Mouse (Mus musculus) right cerebral cortex, adult 18-20 months (tissue): ENCODE results near the gene Hip1.

Source experiments
- DNase-seq: peaks from one replicate; pipeline ENCODE4 v3.0.0; 2022; ENCODE audit warnings: mixed read lengths

The Hip1 gene

GRCm38 (mm10) chr5:135544865-135545797 lies at the start of gene Hip1:
Gene Hip1 (minus strand): TSS chr5:135545120.
- DNase-seq = peak; percentile 100

DNA sequence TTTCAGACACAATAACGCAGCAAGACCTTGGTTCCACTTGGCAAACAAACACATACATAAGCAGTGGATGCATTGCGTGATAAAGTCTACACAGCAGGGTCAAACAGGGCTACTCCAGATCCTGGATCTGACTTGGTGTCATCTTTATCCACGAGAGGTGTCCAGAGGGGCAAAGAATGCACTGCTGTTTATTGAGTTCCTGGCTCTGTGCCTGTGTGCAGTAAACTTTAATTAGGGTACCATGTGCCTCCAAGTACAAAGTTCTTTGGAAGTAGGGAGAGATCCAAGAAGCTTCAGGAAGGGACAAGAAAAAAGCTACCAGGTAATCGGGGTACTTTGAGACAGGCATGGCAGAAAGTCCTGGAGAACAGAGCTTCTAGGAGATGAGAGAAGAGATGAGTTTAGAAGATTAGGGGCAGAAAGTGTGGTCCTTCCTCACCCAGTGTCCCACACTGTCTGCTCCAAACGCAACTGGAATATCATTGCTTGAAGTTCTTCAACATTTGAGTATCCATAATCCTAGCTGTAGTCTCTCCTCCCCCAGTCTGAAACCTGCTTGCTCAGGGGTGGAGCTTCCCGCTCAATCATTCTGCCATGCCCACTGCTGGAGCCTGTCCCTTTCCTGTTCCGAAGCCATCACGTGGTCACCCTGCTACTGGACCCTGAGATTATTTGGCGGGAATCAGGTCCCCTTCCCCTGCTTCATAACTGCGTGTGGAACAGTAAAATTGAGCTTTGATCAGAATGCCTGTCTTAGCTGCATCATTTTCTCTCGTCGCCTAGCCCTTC lies 45.3 kb upstream of the Hip1 start:
- DNase-seq = no peak

DNA sequence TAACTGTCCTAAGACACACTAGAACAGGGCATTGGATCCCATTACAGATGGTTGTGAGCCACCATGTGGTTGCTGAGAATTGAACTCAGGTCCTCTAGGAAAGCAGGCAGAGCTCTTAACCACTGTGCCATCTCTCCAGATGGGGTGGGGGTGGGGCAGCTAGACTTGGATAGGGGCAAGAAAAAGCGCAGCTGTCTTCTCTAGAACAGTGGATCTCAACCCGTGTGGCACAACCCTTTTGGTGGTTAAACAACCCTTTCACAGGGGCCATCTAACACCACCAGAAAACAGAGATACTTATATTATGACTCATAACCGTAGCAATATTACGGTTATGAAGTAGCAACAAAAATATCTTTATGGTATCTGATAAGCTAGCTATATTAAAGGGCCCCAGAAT lies 42.8 kb upstream of the Hip1 start:
- DNase-seq = no peak

DNA sequence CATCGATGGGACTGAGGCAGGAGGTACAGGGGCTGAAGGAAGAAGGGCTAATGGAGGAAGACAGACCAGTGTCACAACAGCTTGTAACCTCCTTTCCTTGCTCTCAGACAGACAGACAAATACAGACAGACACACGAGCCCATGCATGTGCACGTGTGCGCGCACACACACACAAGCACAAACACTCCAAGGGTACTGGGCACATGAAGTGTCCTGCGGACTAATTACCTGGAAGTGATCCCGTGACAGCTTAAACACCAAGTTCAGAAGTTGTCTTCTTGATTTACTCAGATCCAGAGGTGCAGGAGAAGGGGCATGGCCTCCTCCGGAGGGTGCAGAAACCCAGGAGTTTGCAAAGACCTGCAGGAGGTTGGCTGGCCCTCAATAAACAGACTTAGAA lies 40.8 kb upstream of the Hip1 start:
- DNase-seq = no peak

DNA sequence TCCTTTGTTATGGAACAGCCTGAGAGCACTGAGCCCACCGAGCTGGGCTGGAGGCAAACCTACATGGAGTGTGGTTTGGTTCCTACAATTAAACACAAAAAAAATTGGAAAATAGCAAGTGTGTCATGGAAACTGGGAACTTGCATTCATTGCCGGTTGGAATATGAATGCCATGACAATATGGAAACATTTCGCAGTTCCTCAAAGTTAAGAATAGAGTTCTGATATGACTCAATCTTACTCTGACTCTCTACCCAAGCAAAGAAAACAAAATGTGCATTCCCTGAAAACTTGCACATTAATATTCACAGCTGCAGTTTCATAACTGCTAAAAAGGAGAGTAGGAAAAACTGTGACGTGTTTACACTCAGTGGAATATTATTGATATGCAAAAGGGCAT lies 37.4 kb upstream of the Hip1 start:
- no peak for DNase-seq

DNA sequence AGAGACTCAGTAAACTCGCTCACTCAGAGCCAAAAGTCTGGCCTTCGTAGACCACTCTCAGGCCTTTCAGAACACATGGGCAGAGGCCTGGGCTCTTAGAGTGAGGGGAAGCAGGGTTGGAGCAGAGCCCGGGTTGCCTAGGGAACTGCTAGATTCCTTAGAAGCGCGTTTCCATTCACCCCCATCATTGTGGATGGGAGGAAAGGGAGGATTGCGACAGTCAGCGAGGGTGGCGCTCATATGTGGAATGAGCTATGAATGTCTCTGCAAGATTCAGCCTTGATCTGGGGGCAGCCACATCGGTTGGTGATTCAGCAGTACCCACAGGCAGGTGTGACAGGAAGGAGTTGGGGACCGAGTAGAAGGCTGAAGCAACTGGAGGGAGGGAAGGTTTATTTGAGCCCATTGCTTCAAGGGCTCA lies 34.4 kb upstream of the Hip1 start:
- peak; percentile 63 for DNase-seq

- DNase-seq = no peak
Measured at GRCm38 (mm10) chr5:135576055-135576454, 31.1 kb upstream of the Hip1 start.

DNA sequence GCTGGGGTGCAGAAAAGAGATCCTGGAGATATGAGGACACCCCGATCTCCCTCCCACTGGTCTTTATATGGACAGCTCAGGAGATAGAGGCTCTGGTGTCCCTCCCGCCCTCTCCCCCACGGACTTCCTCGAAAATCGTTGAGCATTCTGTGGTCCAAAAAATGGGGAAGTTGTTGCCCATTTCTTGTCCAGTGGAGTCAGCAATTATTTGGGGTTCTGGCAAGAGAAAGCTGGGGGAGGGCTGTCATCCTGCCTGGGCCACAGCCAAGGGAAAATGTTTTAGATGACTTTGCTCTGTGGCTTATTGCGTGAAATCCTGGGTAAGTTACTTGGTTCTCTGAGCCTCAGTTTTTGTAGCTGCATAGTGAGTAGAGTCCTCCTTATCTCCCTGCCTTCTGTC lies 28.1 kb upstream of the Hip1 start, which contains the start of gene Ccl24:
TSS of gene Ccl24 (minus strand) at position 44 of the 400 bp plus-strand sequence.
- no peak for DNase-seq

DNA sequence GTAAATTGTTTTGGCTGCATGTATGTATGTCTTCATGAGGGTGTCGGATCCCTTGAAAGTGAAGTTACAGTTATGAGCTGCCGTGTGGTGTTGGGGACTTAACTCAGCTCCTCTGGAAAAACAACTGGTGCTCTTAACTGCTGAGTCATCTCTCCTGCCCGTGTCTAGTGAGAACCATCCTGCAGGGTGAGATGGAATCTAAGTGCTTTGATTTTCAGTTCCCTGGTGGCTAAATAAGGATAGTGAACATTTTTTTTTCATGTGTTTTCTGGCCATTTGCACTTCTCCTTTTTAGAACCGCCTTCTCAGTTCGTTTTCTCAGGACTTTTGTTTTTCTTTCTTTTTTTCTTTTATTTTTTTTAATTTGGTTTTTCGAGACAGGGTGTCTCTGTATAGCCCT lies 23.8 kb upstream of the Hip1 start:
- no peak for DNase-seq

DNA sequence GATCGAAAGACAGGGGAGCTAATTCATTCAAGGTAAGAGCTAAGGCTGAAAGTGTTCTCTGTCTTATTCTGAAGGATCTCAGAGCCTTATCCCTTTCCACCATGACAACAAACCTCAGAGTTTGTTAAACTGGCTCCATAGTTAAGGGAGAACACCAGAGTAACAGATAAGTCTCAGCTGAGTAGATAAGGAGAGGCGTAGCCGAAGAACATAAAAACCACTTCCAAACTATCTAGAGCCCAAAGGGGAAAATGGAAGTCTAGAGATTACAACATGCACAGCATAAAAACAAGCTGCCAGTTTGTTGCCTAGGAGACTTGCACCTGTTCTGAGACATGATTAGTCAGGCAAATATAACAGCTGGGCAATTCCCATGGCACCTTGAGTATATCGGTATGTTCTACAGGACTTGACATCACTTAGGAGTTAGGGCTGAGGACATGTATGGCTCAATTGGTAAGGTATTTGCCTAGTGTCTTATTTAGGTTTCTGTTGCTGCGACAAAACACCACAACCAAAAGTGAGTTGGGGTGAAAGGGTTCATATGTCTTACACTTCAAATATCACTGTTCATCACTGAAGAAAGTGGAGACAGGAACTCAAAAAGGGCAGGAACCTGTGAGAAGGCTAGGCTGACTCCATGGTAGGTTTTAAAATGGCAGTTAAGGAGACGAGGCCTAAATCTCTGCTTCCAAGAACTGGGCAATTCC lies 22.8 kb upstream of the Hip1 start:
- no peak for DNase-seq

DNA sequence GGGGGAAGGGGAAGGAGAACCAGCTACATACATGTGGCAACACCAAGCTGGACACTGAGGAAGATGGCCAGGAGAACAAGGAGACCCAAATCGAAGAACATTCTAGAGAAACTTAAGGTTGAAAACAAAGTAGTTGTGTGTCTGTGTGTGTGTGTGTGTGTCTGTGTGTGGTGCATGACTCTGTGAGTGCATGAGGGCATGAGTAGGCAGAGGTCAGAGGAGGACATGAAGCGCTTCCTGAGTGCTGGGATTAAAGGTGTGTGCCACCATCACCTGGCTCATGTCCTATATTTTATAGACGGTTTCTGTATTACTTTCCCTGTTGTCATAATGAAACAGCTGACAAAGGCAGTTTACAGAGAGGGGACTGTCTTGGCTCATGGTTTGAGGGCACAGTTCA lies 18.5 kb upstream of the Hip1 start, which contains the start of gene Ccl26:
TSS of gene Ccl26 (minus strand) at position 101 of the 400 bp plus-strand sequence.
- no peak for DNase-seq

DNA sequence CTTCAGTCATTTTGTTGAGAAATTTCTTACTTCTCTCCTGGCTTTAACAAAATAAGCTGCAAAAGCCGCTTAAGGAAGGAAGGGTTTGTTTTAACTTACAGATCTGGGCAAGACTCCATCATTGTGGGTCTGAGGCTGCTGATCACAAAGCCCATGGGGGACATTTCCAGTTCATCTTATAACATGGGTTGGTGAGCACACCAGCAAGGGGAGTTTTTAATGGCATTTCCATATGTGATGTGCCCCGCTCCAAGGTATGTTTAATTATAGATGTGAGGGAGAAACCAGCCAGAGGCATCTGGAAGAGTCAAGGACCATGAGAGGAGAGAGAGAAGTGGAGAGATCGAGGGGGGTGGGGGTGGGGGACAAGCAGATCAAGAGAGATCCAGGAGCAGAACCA lies 12.8 kb upstream of the Hip1 start:
- no peak for DNase-seq

- no peak for DNase-seq
Measured at GRCm38 (mm10) chr5:135557051-135557450, 12.1 kb upstream of the Hip1 start.

- no peak for DNase-seq
Measured at GRCm38 (mm10) chr5:135556259-135556658, 11.3 kb upstream of the Hip1 start.

DNA sequence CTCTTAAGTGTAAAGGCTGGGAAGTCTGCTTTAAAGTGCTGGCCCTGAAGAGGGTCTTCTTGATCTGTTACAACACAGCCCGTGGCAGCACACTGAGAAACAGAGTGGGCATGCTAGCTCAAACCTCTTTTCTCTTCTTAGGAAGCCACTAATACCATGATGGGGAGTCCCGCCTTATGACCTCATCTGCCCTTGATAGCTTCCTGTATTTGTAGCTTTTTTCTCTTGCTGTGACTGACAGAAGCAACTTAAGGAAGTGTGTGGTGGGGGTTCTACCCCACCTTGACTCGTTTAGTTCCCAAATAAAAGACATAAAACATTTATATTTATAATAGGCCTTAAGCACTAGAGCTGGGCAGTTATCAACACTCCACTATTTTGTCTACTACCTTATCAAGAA lies 6.7 kb upstream of the Hip1 start:
- no peak for DNase-seq

- peak; percentile 26 for DNase-seq
Measured at GRCm38 (mm10) chr5:135550910-135551309, 6.0 kb upstream of the Hip1 start.

DNA sequence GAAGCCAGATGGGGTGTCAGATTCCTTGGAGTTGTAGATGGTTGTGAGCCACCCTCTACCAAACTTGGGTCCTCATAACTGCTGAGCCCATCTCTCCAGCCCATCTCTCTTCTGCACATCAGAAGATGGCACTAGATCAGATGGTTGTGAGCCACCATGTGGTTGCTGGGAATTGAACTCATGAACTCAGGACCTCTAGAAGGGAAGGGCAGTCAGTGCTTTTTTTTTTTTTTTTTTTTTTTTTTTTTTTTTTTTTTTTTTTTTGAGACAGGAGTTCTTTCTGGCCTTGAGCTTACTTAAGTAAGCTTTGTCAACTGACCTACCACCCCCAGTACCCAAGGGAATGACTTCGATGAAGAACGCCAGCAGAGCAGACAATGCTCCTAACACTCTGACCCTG lies 3.1 kb upstream of the Hip1 start:
- DNase-seq = no peak

- DNase-seq = no peak
Measured at GRCm38 (mm10) chr5:135544032-135544558, 825 bp downstream of the Hip1 start.

DNA sequence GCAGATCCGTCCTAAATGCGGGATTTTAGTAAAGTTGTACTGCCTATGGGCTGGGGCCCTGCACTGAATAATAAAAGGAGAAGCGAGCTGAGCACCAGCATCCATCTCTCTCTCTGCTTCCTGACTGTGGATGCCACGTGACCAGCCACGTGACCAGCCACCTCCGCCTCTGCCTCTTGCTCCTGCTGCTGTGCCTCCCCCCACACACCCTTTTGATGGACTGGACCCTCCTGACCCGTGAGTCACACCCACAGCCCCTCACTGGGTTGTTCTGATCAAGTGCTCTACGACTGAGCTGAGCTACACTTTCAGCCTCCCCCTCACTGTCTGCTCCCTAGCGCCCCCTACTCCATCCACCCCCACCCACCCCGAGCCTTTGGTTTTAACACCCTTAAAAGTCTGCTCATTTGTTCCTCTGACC lies 7.1 kb downstream of the Hip1 start:
- no peak for DNase-seq

GRCm38 (mm10) chr5:135537326-135537725 lies 7.6 kb downstream of the Hip1 start:
- DNase-seq = no peak

DNA sequence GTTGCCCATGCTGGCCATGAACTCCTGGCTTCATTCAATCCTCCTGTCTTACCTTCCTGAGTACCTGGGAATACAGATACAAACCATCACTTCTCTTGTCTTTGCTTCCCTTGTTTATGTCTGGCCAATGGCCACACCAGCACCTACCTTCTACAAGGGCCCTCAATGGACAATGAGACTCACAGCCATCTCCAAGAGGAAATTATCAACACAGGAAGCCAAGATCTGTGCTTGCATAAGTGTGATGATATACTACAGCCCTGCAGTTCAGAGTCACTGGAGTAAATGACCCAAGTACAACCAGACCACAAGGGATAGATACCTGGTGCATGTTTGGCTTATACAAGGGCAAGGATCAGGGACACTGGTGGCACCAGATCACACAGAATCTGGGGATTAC lies 9.1 kb downstream of the Hip1 start:
- DNase-seq = no peak

GRCm38 (mm10) chr5:135533431-135533830 lies 11.5 kb downstream of the Hip1 start:
- DNase-seq = no peak

DNA sequence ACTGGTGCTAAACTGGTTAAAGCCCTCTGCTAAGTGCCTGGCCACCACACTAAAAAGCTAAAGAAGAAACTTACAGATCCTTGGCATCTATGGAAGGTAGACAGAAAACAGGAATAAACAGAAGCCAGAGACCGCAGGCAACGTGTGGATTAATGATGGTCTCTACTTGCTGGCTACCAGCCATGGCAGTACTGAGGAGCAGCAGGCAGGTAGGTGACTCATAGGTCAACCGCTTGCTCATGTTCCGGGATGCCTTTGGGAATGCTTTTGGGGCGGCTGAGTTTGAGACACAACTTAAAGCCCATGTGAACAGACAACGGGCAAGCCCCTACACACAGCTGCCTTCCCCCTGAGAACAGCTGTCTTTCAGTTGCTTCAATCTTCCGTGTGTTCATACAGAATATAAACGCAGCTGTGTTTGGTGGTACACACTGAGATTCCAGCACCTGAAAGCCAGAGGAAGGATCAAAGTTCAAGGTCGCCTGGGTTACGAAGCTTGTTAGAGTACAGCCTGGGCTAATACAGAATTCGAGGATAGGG lies 13.5 kb downstream of the Hip1 start:
- DNase-seq = no peak
